In genomic region chr10:42760329-42760728, GRCm38 (mm10) we compare ENCODE assay signal across 8 mouse cellular contexts. TPM values are rescaled to one million over a fixed set of nuclear protein-coding genes. Genes with fewer than 3 reads are reported as not detected.
DNase-seq lines count a peak whose midpoint lies in the region.

No protein-coding gene starts in this region.

- peak; percentile 91 for DNase-seq in heart, adult 11 months
- no peak for DNase-seq in heart, postnatal 36 days
- DNase-seq in thymus, postnatal 25 days, result peak; percentile 4
- no peak for DNase-seq in thymus, postnatal 0 days (ENCODE audit: low spot score)
- peak; percentile 6 for DNase-seq in liver
- DNase-seq in natural killer cell, adult 2 months (ENCODE audit: low spot score in 2 of 2), result peak; percentile 5
- no peak for DNase-seq in urinary bladder, postnatal 36 days (ENCODE audit: low spot score in 2 of 2)
- no peak for DNase-seq in spleen, adult 12 weeks (ENCODE audit: low spot score)

- intact Hi-C loops in heart, postnatal 36 days (cut with DNase I), result loop anchor here (5.0 kb wide), 1 partner anchor 948 kb away; no protein-coding TSS in a partner anchor

RNA-seq across cellular contexts. Expression of gene Sec63, which starts 1.0 kb away (rescaled TPM):
- 10 to 100 TPM; 26.6 to 31.7 TPM for total RNA-seq in heart, postnatal 36 days (2021)
- polyA plus RNA-seq in thymus, postnatal 0 days (2015; fragmentation: Nextera tagmentation; extraction: Ambion mirVana), result 21.3 and 25.0 TPM in 2 replicates

Comparison
In these comparisons a context has a peak if more than half of its experiments do, and no peak if none do; other contexts are left out.
1. DNase-seq: peak in heart, adult 11 months (single experiment), thymus, postnatal 25 days (single experiment), liver (single experiment) and natural killer cell, adult 2 months (2 of 2); none in heart, postnatal 36 days (0 of 2), thymus, postnatal 0 days (single experiment), urinary bladder, postnatal 36 days (0 of 2) and spleen, adult 12 weeks (single experiment).